9 mouse cellular contexts compared by ENCODE assay signal in genomic region chr7:19823256-19824181, GRCm38 (mm10). TPM values are rescaled to one million over a fixed set of nuclear protein-coding genes. Genes with fewer than 3 reads are reported as not detected.
DNase-seq lines count a peak whose midpoint lies in the region; ATAC-seq lines count a peak whose summit lies in the region.
"Had no signal": no experiment of that assay in that cellular context is flagged by ENCODE, and none has a peak within 500 bp of the region (broad histone marks: within the 10 kb centered on the region; RNA-seq: fewer than 3 reads in every experiment).

No protein-coding gene starts in this region.

- H3K4me1 ChIP-seq in kidney, embryonic 14.5 days (ENCODE audit: control insufficient read depth, insufficient read depth, low read length), result peaks cover 24% of the 10 kb centered on the region
- H3K4me1 ChIP-seq in midbrain, embryonic 10.5 days, result peaks cover 27% of the 10 kb centered on the region

- no peaks in the 10 kb centered on the region for H3K9me3 ChIP-seq in kidney, embryonic 14.5 days (ENCODE audit: control insufficient read depth, low read length)
- peaks cover 9% of the 10 kb centered on the region; the same call in 1 of the 2 replicates for H3K9me3 ChIP-seq in midbrain, embryonic 10.5 days (replicated peaks)

- H3K9ac ChIP-seq in kidney, embryonic 14.5 days (ENCODE audit: low read depth, low read length), result 0 out of 2 replicates have a peak overlapping the region, but pooled peaks have one; percentile 31

- H3K4me2 ChIP-seq in kidney, embryonic 14.5 days (replicated peaks; ENCODE audit: low read depth, low read length), result 0 out of 2 replicates have a peak overlapping the region, but pooled peaks have one; percentile 19

- no peak for DNase-seq in kidney, postnatal 25 days
- peak; percentile 91 for DNase-seq in ZHBTc4 (ENCODE audit: low read depth, low spot score)
- DNase-seq in midbrain, embryonic 10.5 days (ENCODE audit: low spot score), result peak; percentile 28
- no peak for DNase-seq in cerebellum, adult 18-20 months
- no peak for DNase-seq in left cerebral cortex, postnatal 14 days (ENCODE audit: low spot score in 2 of 2)
- no peak for DNase-seq in frontal cortex, postnatal 14 days (ENCODE audit: low spot score in 2 of 2)

- WGBS in kidney, embryonic 14.5 days, result 24% methylated on average over 16 of the region's 16 CpGs
- WGBS in midbrain, embryonic 10.5 days, result 24% methylated on average over 16 of the region's 16 CpGs

- intact Hi-C loops in left cerebral cortex, postnatal 14 days (cut with DNase I), result no loop called here

- H3K4me3 ChIP-seq in kidney, embryonic 14.5 days (ENCODE audit: low read length), result no peak overlapping the region; the same call in 1 of the 2 replicates
- H3K4me3 ChIP-seq in midbrain, embryonic 10.5 days, result peak overlapping the region; percentile 34

- ATAC-seq in kidney, embryonic 14.5 days (ENCODE audit: low FRiP score, low TSS enrichment), result peak; percentile 16
- ATAC-seq in inflammation-experienced regulatory T-cells, adult 6 months, result peak; percentile 15

- peak overlapping the region; percentile 88 for H3K27ac ChIP-seq in kidney, embryonic 14.5 days (ENCODE audit: low read depth, low read length)
- peak overlapping the region; percentile 43; the same call in 1 of the 2 replicates for H3K27ac ChIP-seq in midbrain, embryonic 10.5 days (replicated peaks)

- peaks cover 18% of the 10 kb centered on the region for H3K27me3 ChIP-seq in kidney, embryonic 14.5 days (ENCODE audit: control insufficient read depth, insufficient read depth, low read length)
- H3K27me3 ChIP-seq in midbrain, embryonic 10.5 days (ENCODE audit: low read depth, poor library complexity, severe bottlenecking), result peaks cover 72% of the 10 kb centered on the region

- H3K36me3 ChIP-seq in kidney, embryonic 14.5 days (ENCODE audit: control insufficient read depth, insufficient read depth, low read length), result no peaks in the 10 kb centered on the region
- H3K36me3 ChIP-seq in midbrain, embryonic 10.5 days, result no peaks in the 10 kb centered on the region

RNA-seq across cellular contexts. Expression of gene Bcl3, which starts 0.9 kb away (rescaled TPM):
- polyA plus RNA-seq in kidney, embryonic 14.5 days (2014; fragmentation: Nextera tagmentation; extraction: Ambion mirVana), result 3.5 and 4.2 TPM in 2 replicates
- polyA plus RNA-seq in inflammation-experienced regulatory T-cells, adult 6 months (2017; shearing (Covaris generic)), result 10 to 100 TPM; 13.6 to 19.9 (median 18.5) TPM
- polyA plus RNA-seq in midbrain, embryonic 10.5 days (2016; fragmentation: Nextera tagmentation; extraction: Ambion mirVana), result 1.1 and 1.8 TPM in 2 replicates
- 1 to 10 TPM in 1 of 2 experiments, not detected in 1; 1.2 TPM for total RNA-seq in left cerebral cortex, postnatal 14 days (2021)

RNA-seq across cellular contexts. Expression of gene Cblc, which starts 26.9 kb away (rescaled TPM):
- polyA plus RNA-seq in kidney, embryonic 14.5 days (2014; fragmentation: Nextera tagmentation; extraction: Ambion mirVana), result 4.7 and 7.3 TPM in 2 replicates
- polyA plus RNA-seq in inflammation-experienced regulatory T-cells, adult 6 months (2017; shearing (Covaris generic)), result under 1 TPM in 1 of 3 experiments, not detected in 2; 0.68 TPM
- 0.62 and 0.70 TPM in 2 replicates for polyA plus RNA-seq in midbrain, embryonic 10.5 days (2016; fragmentation: Nextera tagmentation; extraction: Ambion mirVana)
- not detected for total RNA-seq in left cerebral cortex, postnatal 14 days (2021)
- polyA plus RNA-seq: erythroblast, embryonic 14.5 days had no signal

RNA-seq across cellular contexts. Expression of gene Gm19345, which starts 28.3 kb away (rescaled TPM):
- polyA plus RNA-seq in kidney, embryonic 14.5 days (2014; fragmentation: Nextera tagmentation; extraction: Ambion mirVana), result 0.27 TPM in 1 of 2 replicates, not detected in the other
- polyA plus RNA-seq in inflammation-experienced regulatory T-cells, adult 6 months (2017; shearing (Covaris generic)), result not detected
- polyA plus RNA-seq in midbrain, embryonic 10.5 days (2016; fragmentation: Nextera tagmentation; extraction: Ambion mirVana), result 0.14 TPM in 1 of 2 replicates, not detected in the other
- total RNA-seq in left cerebral cortex, postnatal 14 days (2021), result 1 to 10 TPM; 3.0 to 4.1 TPM
- polyA plus RNA-seq: erythroblast, embryonic 14.5 days had no signal

RNA-seq across cellular contexts. Expression of gene Ceacam16, which starts 37.6 kb away (rescaled TPM):
- polyA plus RNA-seq in kidney, embryonic 14.5 days (2014; fragmentation: Nextera tagmentation; extraction: Ambion mirVana), result not detected in 2 replicates
- under 1 TPM in 2 of 3 experiments, not detected in 1; 0.55 to 0.59 TPM for polyA plus RNA-seq in inflammation-experienced regulatory T-cells, adult 6 months (2017; shearing (Covaris generic))
- not detected in 2 replicates for polyA plus RNA-seq in midbrain, embryonic 10.5 days (2016; fragmentation: Nextera tagmentation; extraction: Ambion mirVana)
- total RNA-seq in left cerebral cortex, postnatal 14 days (2021), result not detected
- polyA plus RNA-seq: erythroblast, embryonic 14.5 days had no signal

RNA-seq across cellular contexts. Expression of gene Bcam, which starts 52.7 kb away (rescaled TPM):
- polyA plus RNA-seq in kidney, embryonic 14.5 days (2014; fragmentation: Nextera tagmentation; extraction: Ambion mirVana), result 177 and 214 TPM in 2 replicates
- 1 to 10 TPM; 1.1 to 2.3 (median 1.2) TPM for polyA plus RNA-seq in inflammation-experienced regulatory T-cells, adult 6 months (2017; shearing (Covaris generic))
- polyA plus RNA-seq in midbrain, embryonic 10.5 days (2016; fragmentation: Nextera tagmentation; extraction: Ambion mirVana), result 25.3 and 32.2 TPM in 2 replicates
- 10 to 100 TPM; 10.7 to 11.0 TPM for total RNA-seq in left cerebral cortex, postnatal 14 days (2021)
- polyA plus RNA-seq: erythroblast, embryonic 14.5 days had no signal

Comparison
In these comparisons a context has a peak if more than half of its experiments do, and no peak if none do; other contexts are left out.
1. DNase-seq: peak in ZHBTc4 (single experiment) and midbrain, embryonic 10.5 days (single experiment); none in kidney, postnatal 25 days (0 of 2), cerebellum, adult 18-20 months (0 of 2), left cerebral cortex, postnatal 14 days (0 of 2) and frontal cortex, postnatal 14 days (0 of 2).